Mouse (Mus musculus) spleen, adult 2 months (tissue): ENCODE data around the gene Prrt1.

Source experiments
- CTCF ChIP-seq: fragments of 200-500 bp; IDR thresholded peaks from 2 replicates; pipeline ENCODE4 v1.5.1; 2011; ENCODE audit warnings: mild to moderate bottlenecking, inconsistent platforms; ENCODE audit not compliant: insufficient read depth, insufficient read length, insufficient replicate concordance; ENCODE audit errors: extremely low read depth
- POLR2A ChIP-seq: fragments of 200-500 bp; IDR thresholded peaks from 2 replicates; pipeline ENCODE4 v1.6.1; 2011; ENCODE audit warnings: low read depth, low read length, inconsistent platforms

- TF ChIP-seq CTCF: no peak
- TF ChIP-seq POLR2A: no peak
These were observed 8.1 kb downstream of the Prrt1 start for GRCm38 (mm10) chr17:34637459-34637858.
